Mouse (Mus musculus) lung, adult 2 months (tissue): ENCODE measurements around the gene Gabrb3.

Experiments
- CTCF ChIP-seq: fragments of 200-500 bp; IDR thresholded peaks from 2 replicates; pipeline ENCODE4 v1.5.1; 2011; ENCODE audit warnings: mild to moderate bottlenecking, low read length, control low read depth; ENCODE audit not compliant: insufficient read depth
- POLR2A ChIP-seq: fragments of 200-500 bp; IDR thresholded peaks from 2 replicates; pipeline ENCODE4 v1.6.1; 2011; ENCODE audit warnings: low read depth, mild to moderate bottlenecking, control low read depth, low read length, borderline replicate concordance; ENCODE audit errors: extremely low read depth

DNA sequence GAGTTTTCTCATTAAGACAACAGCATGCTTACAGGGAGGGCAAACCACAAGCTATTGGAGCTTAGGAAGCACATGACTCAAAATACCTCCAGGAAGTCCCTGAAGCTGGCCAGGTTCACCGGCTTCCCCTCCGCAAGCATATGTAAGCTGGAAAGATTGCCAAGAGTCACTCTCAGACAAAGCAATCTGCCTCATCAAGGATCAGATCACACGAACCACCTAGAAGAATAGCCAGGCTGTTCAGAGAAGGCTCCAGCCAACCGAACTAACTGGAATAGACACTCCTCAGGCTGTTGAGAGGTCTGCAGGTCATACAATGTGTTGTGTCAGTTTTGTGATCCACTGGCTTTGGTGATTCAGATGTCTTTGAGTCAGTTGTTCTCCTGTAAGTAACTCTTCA lies 8.3 kb upstream of the Gabrb3 start:
- TF ChIP-seq CTCF, result no peak
- TF ChIP-seq POLR2A, result no peak
